Mouse (Mus musculus) heart, postnatal 0 days (tissue): Measurements from ENCODE around the gene Apol7a.

Experiments
- CTCF ChIP-seq: IDR thresholded peaks from 2 replicates; pipeline ENCODE4 v1.5.1; 2016; ENCODE audit warnings: antibody characterized with exemption, control low read depth, low read depth
- EP300 ChIP-seq: IDR thresholded peaks from 2 replicates; pipeline ENCODE4 v1.6.1; 2016; ENCODE audit warnings: antibody characterized with exemption, low read depth

- no peak for TF ChIP-seq EP300
- TF ChIP-seq CTCF: no peak
Measured at GRCm38 (mm10) chr15:77356248-77356810, 42.6 kb downstream of the Apol7a start.
